Mouse (Mus musculus): ENCODE results near the gene Zfp266. TPM values are rescaled to one million over a fixed set of nuclear protein-coding genes. Genes with fewer than 3 reads are reported as not detected.
"Not testable (repeated sequence)": the region's sequence is repeated elsewhere in the genome, so short reads cannot be mapped to it uniquely, and the experiment has no call there.

The Zfp266 gene
- polyA plus RNA-seq (2012; rRNA removed) = 3.6 and 5.0 TPM in 2 replicates
- 8.7 and 10.8 TPM in 2 replicates for polyA plus RNA-seq (2014; fragmentation: Nextera tagmentation; extraction: Ambion mirVana)

DNA sequence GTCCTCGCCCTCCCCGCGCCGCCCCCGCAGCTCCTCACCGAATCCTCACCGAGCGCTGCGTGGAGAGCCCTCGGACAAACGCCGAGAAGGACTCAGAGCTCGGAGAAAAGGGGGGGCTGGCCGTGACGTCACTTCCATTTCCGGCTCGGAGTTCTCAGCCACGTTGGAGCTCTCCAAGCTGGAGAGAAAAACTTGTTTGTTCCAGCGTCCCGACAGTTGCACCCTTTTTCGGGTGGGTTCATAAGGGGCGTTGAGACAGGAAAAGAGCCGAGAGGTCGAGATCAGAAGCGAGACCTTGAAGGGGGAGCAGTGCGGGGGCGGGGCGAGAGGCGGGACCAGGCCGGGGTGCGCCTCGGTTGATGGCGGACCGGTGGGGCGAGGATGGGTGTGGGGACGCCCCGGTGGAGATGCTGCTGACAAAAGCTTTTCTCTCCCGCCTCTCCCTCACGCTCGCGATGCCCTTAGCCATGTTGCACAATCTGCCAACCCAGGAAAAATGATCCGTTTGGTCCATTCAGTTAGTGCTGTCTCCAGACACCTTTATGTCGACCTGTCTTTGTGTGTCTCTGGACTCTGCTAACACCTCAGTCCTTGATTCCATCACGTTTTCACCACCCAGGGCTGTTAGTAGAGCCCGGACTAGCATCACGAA lies at the start of gene Zfp266:
Gene Zfp266 (minus strand): TSS at position 112 of the 652 bp plus-strand sequence.
- WGBS (ENCODE audit: insufficient replicate concordance) = under 1% methylated on average over 46 of the region's 46 CpGs
- Histone ChIP-seq H3K9ac (replicated peaks) (peak within 1 kb of the TSS; percentile 95), H3K4me1 (replicated peaks; ENCODE audit: control insufficient read depth in 2 of 2, insufficient read depth in 2 of 2, low read length in 1 of 2) (peaks cover 4 to 16% of the 10 kb centered on the region in 2 experiments), H3K9me3 (ENCODE audit: control insufficient read depth, low read length) (no peaks in the 10 kb centered on the region), H3K36me3 (replicated peaks; ENCODE audit: control insufficient read depth, insufficient read depth, low read depth) (peaks cover 8% of the 10 kb centered on the region; the same call in 1 of the 2 replicates), H3K27me3 (ENCODE audit: control insufficient read depth, insufficient read depth, low read length) (no peaks in the 10 kb centered on the region), H3K4me3 (ENCODE audit: insufficient read depth in 1 of 2, low read depth in 2 of 2, low read length in 2 of 2) (peak within 1 kb of the TSS; percentile 97 to 99), H3K27ac (peak within 1 kb of the TSS; percentile 77), H3K4me2 (ENCODE audit: low read depth) (peak within 1 kb of the TSS; percentile 93)
- no peak for TF ChIP-seq EP300 (IDR thresholded peaks at IDR 0.05; ENCODE audit: low read depth)
- no peak for TF ChIP-seq CTCF (IDR thresholded peaks at IDR 0.05; ENCODE audit: low read depth)
- peak; percentile 91 for ATAC-seq (ENCODE audit: insufficient read depth)
- peak; percentile 74 to 81 (median 78) for DNase-seq (ENCODE audit: low read depth in 3 of 3, low spot score in 3 of 3)

DNA sequence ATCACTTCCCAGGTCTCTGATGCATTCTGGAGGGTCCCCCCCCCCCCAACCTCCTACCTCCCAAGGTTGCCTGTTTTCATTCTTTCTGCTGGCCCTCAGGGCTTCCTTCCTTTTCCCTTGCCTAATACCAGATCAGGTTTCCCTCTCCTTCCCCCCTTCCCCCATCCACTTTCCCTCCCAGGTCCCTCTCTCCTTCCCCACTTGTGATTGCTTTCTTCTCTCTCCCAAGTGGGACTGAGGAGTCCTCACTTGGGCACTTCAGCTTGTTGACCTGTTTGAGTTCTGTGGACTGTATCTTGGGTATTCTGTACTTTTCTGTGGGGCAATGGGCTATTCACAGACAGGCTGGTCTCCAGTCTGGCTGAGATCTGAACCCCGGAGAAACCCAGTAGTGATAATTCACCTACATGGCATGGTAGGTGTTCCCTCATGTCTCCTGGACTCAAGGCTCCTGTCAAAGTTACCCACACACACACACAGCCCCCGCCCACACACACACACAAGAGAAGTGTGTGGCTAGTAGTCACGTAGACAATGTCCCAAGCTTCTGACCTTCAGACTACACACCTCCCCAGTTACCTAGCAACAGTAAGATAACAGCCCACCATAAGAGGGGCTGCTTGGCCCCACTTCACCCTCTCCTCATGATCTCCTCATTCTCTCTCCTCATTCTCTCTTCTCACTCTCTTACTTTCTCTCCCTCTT lies 44.3 kb upstream of the Zfp266 start:
- not testable (repeated sequence) for ATAC-seq (ENCODE audit: insufficient read depth); H3K9me3 ChIP-seq (ENCODE audit: control insufficient read depth, low read length); H3K4me1 ChIP-seq (replicated peaks; ENCODE audit: control insufficient read depth in 2 of 2, insufficient read depth in 2 of 2, low read length in 1 of 2); H3K9ac ChIP-seq (replicated peaks); DNase-seq (ENCODE audit: low read depth in 3 of 3, low spot score in 3 of 3); H3K27me3 ChIP-seq (ENCODE audit: control insufficient read depth, insufficient read depth, low read length); H3K4me2 ChIP-seq (ENCODE audit: low read depth); H3K27ac ChIP-seq; H3K4me3 ChIP-seq (ENCODE audit: insufficient read depth in 1 of 2, low read depth in 2 of 2, low read length in 2 of 2); H3K36me3 ChIP-seq (replicated peaks; ENCODE audit: control insufficient read depth, insufficient read depth, low read depth)
- 42% methylated on average over 3 of the region's 3 CpGs for WGBS (ENCODE audit: insufficient replicate concordance)

DNA sequence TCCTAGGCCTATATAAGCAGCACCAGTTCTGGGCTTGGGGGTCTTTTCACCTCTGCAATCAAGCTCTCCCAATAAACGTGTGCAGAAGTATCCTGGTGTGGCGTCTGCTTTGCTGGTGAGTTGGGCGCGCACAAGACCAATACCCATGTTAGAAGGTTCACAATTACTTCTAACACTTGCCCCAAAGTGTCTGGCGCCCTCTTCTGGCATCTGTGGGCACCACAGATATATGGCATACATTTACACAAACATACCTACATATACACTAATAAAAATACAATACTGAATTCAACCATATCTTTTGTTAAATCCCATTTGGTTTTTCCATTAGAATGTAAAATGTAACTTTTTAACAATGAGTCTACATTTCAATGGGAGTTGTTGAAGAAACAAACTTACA lies 41.0 kb upstream of the Zfp266 start:
- WGBS (ENCODE audit: insufficient replicate concordance) = 67% methylated on average over 5 of the region's 5 CpGs
- H3K27ac ChIP-seq = no peak overlapping the region
- H3K27me3 ChIP-seq (ENCODE audit: control insufficient read depth, insufficient read depth, low read length) = no peaks in the 10 kb centered on the region
- H3K9ac ChIP-seq (replicated peaks) = no peak overlapping the region
- no peak overlapping the region for H3K4me3 ChIP-seq (ENCODE audit: insufficient read depth in 1 of 2, low read depth in 2 of 2, low read length in 2 of 2)
- DNase-seq (ENCODE audit: low read depth in 3 of 3, low spot score in 3 of 3) = no peak
- no peak for TF ChIP-seq EP300 (IDR thresholded peaks at IDR 0.05; ENCODE audit: low read depth)
- TF ChIP-seq CTCF (IDR thresholded peaks at IDR 0.05; ENCODE audit: low read depth) = peak; percentile 50
- no peak overlapping the region for H3K4me2 ChIP-seq (ENCODE audit: low read depth)
- ATAC-seq (ENCODE audit: insufficient read depth) = no peak
- no peaks in the 10 kb centered on the region for H3K9me3 ChIP-seq (ENCODE audit: control insufficient read depth, low read length)
- H3K36me3 ChIP-seq (replicated peaks; ENCODE audit: control insufficient read depth, insufficient read depth, low read depth) = no peaks in the 10 kb centered on the region
- H3K4me1 ChIP-seq (replicated peaks; ENCODE audit: control insufficient read depth in 2 of 2, insufficient read depth in 2 of 2, low read length in 1 of 2) = no peaks in the 10 kb centered on the region

DNA sequence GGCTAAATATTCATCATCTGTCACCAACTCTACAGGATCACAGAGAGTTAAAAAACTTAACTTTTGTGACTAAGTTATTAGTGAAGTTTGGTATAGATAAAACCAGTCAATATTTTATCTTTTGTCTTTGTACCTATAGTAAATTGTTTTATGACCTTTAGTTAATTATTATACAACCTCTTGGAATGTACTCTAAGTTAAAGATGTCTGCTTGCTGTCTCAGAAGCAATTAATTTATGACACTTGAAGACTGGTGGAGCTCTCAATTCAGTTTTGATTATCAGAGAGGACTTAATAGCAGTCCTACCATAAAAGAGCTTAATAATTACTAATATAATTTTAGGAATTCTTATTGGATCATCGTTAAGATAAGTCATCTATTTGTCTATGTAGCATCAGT lies 31.5 kb upstream of the Zfp266 start:
- H3K4me3 ChIP-seq (ENCODE audit: insufficient read depth in 1 of 2, low read depth in 2 of 2, low read length in 2 of 2) = no peak overlapping the region
- H3K9me3 ChIP-seq (ENCODE audit: control insufficient read depth, low read length) = no peaks in the 10 kb centered on the region
- DNase-seq (ENCODE audit: low read depth in 3 of 3, low spot score in 3 of 3) = no peak
- 39% methylated on average over 1 of the region's 1 CpGs for WGBS (ENCODE audit: insufficient replicate concordance)
- no peaks in the 10 kb centered on the region for H3K36me3 ChIP-seq (replicated peaks; ENCODE audit: control insufficient read depth, insufficient read depth, low read depth)
- no peak overlapping the region for H3K4me2 ChIP-seq (ENCODE audit: low read depth)
- no peak overlapping the region for H3K9ac ChIP-seq (replicated peaks)
- H3K27me3 ChIP-seq (ENCODE audit: control insufficient read depth, insufficient read depth, low read length) = no peaks in the 10 kb centered on the region
- H3K4me1 ChIP-seq (replicated peaks; ENCODE audit: control insufficient read depth in 2 of 2, insufficient read depth in 2 of 2, low read length in 1 of 2) = no peaks in the 10 kb centered on the region
- no peak for ATAC-seq (ENCODE audit: insufficient read depth)
- TF ChIP-seq CTCF (IDR thresholded peaks at IDR 0.05; ENCODE audit: low read depth) (no peak), EP300 (IDR thresholded peaks at IDR 0.05; ENCODE audit: low read depth) (no peak)
- H3K27ac ChIP-seq = no peak overlapping the region

DNA sequence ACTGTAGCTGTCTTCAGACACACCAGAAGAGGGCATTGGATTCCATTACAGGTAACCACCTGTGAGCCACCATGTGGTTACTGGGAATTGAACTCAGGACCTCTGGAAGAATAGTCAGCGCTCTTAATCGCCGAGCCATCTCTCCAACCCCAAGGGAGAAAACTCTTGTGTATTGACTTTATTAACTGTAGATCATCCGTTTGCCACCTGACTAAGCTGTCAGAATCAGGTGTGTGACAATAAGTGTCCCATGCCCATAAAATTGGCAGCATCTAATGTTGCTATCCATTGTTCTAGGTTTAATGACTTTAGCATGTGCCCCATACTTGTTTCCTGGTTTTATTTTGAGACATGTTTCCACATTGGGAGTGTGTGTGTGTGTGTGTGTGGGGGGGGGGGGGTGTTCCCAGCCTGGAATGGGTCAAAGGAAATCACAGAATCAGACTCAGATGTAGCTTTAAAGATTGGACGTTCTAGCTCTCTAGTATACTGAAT lies 30.6 kb upstream of the Zfp266 start:
- 48% methylated on average over 5 of the region's 5 CpGs for WGBS (ENCODE audit: insufficient replicate concordance)
- H3K9ac ChIP-seq (replicated peaks) = no peak overlapping the region

More for the DNA sequence above, 30.6 kb upstream of the Zfp266 start:
- Histone ChIP-seq H3K36me3 (replicated peaks; ENCODE audit: control insufficient read depth, insufficient read depth, low read depth) (no peaks in the 10 kb centered on the region), H3K27me3 (ENCODE audit: control insufficient read depth, insufficient read depth, low read length) (no peaks in the 10 kb centered on the region), H3K4me3 (ENCODE audit: insufficient read depth in 1 of 2, low read depth in 2 of 2, low read length in 2 of 2) (no peak overlapping the region), H3K4me1 (replicated peaks; ENCODE audit: control insufficient read depth in 2 of 2, insufficient read depth in 2 of 2, low read length in 1 of 2) (no peaks in the 10 kb centered on the region), H3K4me2 (ENCODE audit: low read depth) (no peak overlapping the region), H3K27ac (no peak overlapping the region), H3K9me3 (ENCODE audit: control insufficient read depth, low read length) (no peaks in the 10 kb centered on the region)
- DNase-seq (ENCODE audit: low read depth in 3 of 3, low spot score in 3 of 3) = no peak
- no peak for ATAC-seq (ENCODE audit: insufficient read depth)
- TF ChIP-seq CTCF (IDR thresholded peaks at IDR 0.05; ENCODE audit: low read depth) = no peak
- TF ChIP-seq EP300 (IDR thresholded peaks at IDR 0.05; ENCODE audit: low read depth) = no peak
